Mouse (Mus musculus) stomach, embryonic 16.5 days (tissue): ENCODE measurements around the gene Cldn20. TPM values are rescaled to one million over a fixed set of nuclear protein-coding genes. Genes with fewer than 3 reads are reported as not detected.

Experiments used
- polyA plus RNA-seq: library from polyadenylated mRNA; unstranded; fragments of >200 nt; fragmentation: Nextera tagmentation; extraction: Ambion mirVana; gene quantifications from 2 replicates; pipeline ENCODE4 v1.2.1, GENCODE M21; 2015

Cldn20 gene
- polyA plus RNA-seq, 1 experiment from 2014 or later = not detected

Other genes with a start within 250 kb of the Cldn20 start
- 4.7 and 5.0 TPM in 2 replicates for gene Tiam2, start 206.0 kb upstream of the Cldn20 start, polyA plus RNA-seq
- 14.2 TPM in 2 replicates for gene Tfb1m, start 25.2 kb downstream of the Cldn20 start, polyA plus RNA-seq
- not detected in 2 replicates for gene Nox3, start 163.7 kb downstream of the Cldn20 start, polyA plus RNA-seq